Mouse (Mus musculus) limb, embryonic 13.5 days (tissue): ENCODE data around the gene Gm49366. TPM values are rescaled to one million over a fixed set of nuclear protein-coding genes. Genes with fewer than 3 reads are reported as not detected.
"Not testable (repeated sequence)": the region's sequence is repeated elsewhere in the genome, so short reads cannot be mapped to it uniquely, and the experiment has no call there.

ENCODE experiments used
- ATAC-seq: fragments of 200-750 bp; cut with Nextera tagmentation; 2 replicates; pipeline ENCODE4 v1.8.0; 2017; ENCODE audit warnings: low read depth, moderate number of reproducible peaks, moderate TSS enrichment; ENCODE audit not compliant: low FRiP score
- H3K27ac ChIP-seq: fragments of 300-500 bp; sonication (generic); 2 replicates; pipeline ENCODE4 v1.5.1; 2015; ENCODE audit warnings: inconsistent platforms, mild to moderate bottlenecking, moderate library complexity
- H3K27me3 ChIP-seq: fragments of 300-500 bp; sonication (generic); 2 replicates; pipeline ENCODE4 v1.6.1; 2015; ENCODE audit warnings: mild to moderate bottlenecking, inconsistent platforms
- H3K36me3 ChIP-seq: fragments of 300-500 bp; sonication (generic); 2 replicates; pipeline ENCODE4 v1.6.1; 2015; ENCODE audit warnings: inconsistent platforms, mild to moderate bottlenecking, moderate library complexity
- H3K4me1 ChIP-seq: fragments of 300-500 bp; sonication (generic); 2 replicates; pipeline ENCODE4 v1.6.1; 2015; ENCODE audit warnings: inconsistent platforms
- H3K4me2 ChIP-seq: fragments of 300-500 bp; sonication (generic); replicated peaks from 2 replicates; pipeline ENCODE4 v1.6.1; 2015; ENCODE audit warnings: inconsistent platforms, mild to moderate bottlenecking, moderate library complexity
- H3K4me3 ChIP-seq: fragments of 300-500 bp; sonication (generic); 2 replicates; pipeline ENCODE4 v1.5.1; 2015; ENCODE audit warnings: moderate library complexity, mild to moderate bottlenecking, inconsistent platforms
- H3K9ac ChIP-seq: fragments of 300-500 bp; sonication (generic); 2 replicates; pipeline ENCODE4 v1.6.1; 2015; ENCODE audit warnings: mild to moderate bottlenecking, inconsistent platforms
- H3K9me3 ChIP-seq: fragments of 300-500 bp; sonication (generic); 2 replicates; pipeline ENCODE4 v1.6.1; 2016; ENCODE audit warnings: inconsistent platforms
- WGBS: fragments of 180-500 bp; shearing (Covaris S2); methylation state at CpG from one replicate; pipeline ENCODE4 v1.1.7; 2015; 5-methylcytosine and 5-hydroxymethylcytosine counted together
- polyA plus RNA-seq: library from polyadenylated mRNA; unstranded; fragments of >200 nt; fragmentation: Nextera tagmentation; extraction: Ambion mirVana; gene quantifications from 2 replicates; pipeline ENCODE4 v1.2.1, GENCODE M21; 2015

The Gm49366 gene
- polyA plus RNA-seq, 1 experiment from 2014 or later, result not detected

GRCm38 (mm10) chr12:84011251-84012040, 27.3 kb upstream of the Gm49366 start:
- 61% methylated on average over 12 of the region's 12 CpGs for WGBS
- no peak overlapping the region for H3K27ac ChIP-seq

GRCm38 (mm10) chr12:84013130-84013529, 25.6 kb upstream of the Gm49366 start:
- Histone ChIP-seq H3K9ac (no peak overlapping the region), H3K4me1 (peaks cover 30% of the 10 kb centered on the region), H3K27ac (no peak overlapping the region), H3K4me3 (no peak overlapping the region), H3K9me3 (no peaks in the 10 kb centered on the region), H3K27me3 (no peaks in the 10 kb centered on the region), H3K36me3 (peaks cover 11% of the 10 kb centered on the region), H3K4me2 (no peak overlapping the region)
- ATAC-seq, result no peak
- WGBS, result 72% methylated on average over 6 of the region's 6 CpGs

More at GRCm38 (mm10) chr12:84011251-84012040, 27.3 kb upstream of the Gm49366 start:
- H3K9me3 ChIP-seq, result no peaks in the 10 kb centered on the region
- H3K4me3 ChIP-seq, result 0 out of 2 replicates have a peak overlapping the region, but pooled peaks have one; percentile 10
- H3K4me1 ChIP-seq, result peaks cover 30% of the 10 kb centered on the region
- peak; percentile 34; the same call in 1 of the 2 replicates for ATAC-seq
- peaks cover 8% of the 10 kb centered on the region; the same call in 1 of the 2 replicates for H3K36me3 ChIP-seq
- peak overlapping the region; percentile 36; the same call in 1 of the 2 replicates for H3K9ac ChIP-seq
- H3K27me3 ChIP-seq, result no peaks in the 10 kb centered on the region
- peak overlapping the region; percentile 63 for H3K4me2 ChIP-seq

- Histone ChIP-seq H3K4me1 (peaks cover 27% of the 10 kb centered on the region), H3K27me3 (no peaks in the 10 kb centered on the region), H3K27ac (no peak overlapping the region), H3K4me2 (no peak overlapping the region), H3K9me3 (no peaks in the 10 kb centered on the region), H3K4me3 (no peak overlapping the region), H3K36me3 (peaks cover 13% of the 10 kb centered on the region), H3K9ac (no peak overlapping the region)
- 92% methylated on average over 7 of the region's 7 CpGs for WGBS
- ATAC-seq, result no peak
Measured at GRCm38 (mm10) chr12:84013701-84014100, 25.0 kb upstream of the Gm49366 start.

GRCm38 (mm10) chr12:84020528-84020927, 18.2 kb upstream of the Gm49366 start:
- H3K27ac ChIP-seq, H3K27me3 ChIP-seq, H3K4me1 ChIP-seq, H3K4me3 ChIP-seq, H3K9me3 ChIP-seq, H3K9ac ChIP-seq, H3K4me2 ChIP-seq: not testable (repeated sequence)
- peaks cover 13% of the 10 kb centered on the region for H3K36me3 ChIP-seq
- 53% methylated on average over 7 of the region's 7 CpGs for WGBS
- peak; percentile 54 for ATAC-seq

GRCm38 (mm10) chr12:84022266-84022665, 16.5 kb upstream of the Gm49366 start:
- not testable (repeated sequence) for ATAC-seq
- 92% methylated on average over 4 of the region's 4 CpGs for WGBS

GRCm38 (mm10) chr12:84023052-84023745, 15.5 kb upstream of the Gm49366 start:
- no peak overlapping the region for H3K4me3 ChIP-seq
- H3K27ac ChIP-seq, result no peak overlapping the region
- H3K9me3 ChIP-seq, result no peaks in the 10 kb centered on the region
- H3K9ac ChIP-seq, result no peak overlapping the region
- H3K4me2 ChIP-seq, result no peak overlapping the region
- H3K36me3 ChIP-seq, result 0 out of 2 replicates have a peak, but pooled peaks cover 6% of the 10 kb centered on the region
- ATAC-seq, result no peak
- 71% methylated on average over 9 of the region's 9 CpGs for WGBS
- no peaks in the 10 kb centered on the region for H3K4me1 ChIP-seq
- H3K27me3 ChIP-seq, result no peaks in the 10 kb centered on the region

More at GRCm38 (mm10) chr12:84022266-84022665, 16.5 kb upstream of the Gm49366 start:
- not testable (repeated sequence) for H3K4me1 ChIP-seq, H3K27me3 ChIP-seq, H3K9me3 ChIP-seq, H3K27ac ChIP-seq, H3K4me2 ChIP-seq, H3K4me3 ChIP-seq, H3K36me3 ChIP-seq, H3K9ac ChIP-seq

- Histone ChIP-seq H3K9ac (no peak overlapping the region), H3K4me3 (no peak overlapping the region), H3K27me3 (no peaks in the 10 kb centered on the region), H3K36me3 (no peaks in the 10 kb centered on the region), H3K27ac (no peak overlapping the region), H3K9me3 (no peaks in the 10 kb centered on the region), H3K4me1 (no peaks in the 10 kb centered on the region), H3K4me2 (no peak overlapping the region)
- ATAC-seq, result no peak
- 81% methylated on average over 7 of the region's 7 CpGs for WGBS
Measured at GRCm38 (mm10) chr12:84025888-84026287, 12.8 kb upstream of the Gm49366 start.

- not testable (repeated sequence) for H3K4me2 ChIP-seq, H3K36me3 ChIP-seq, H3K9me3 ChIP-seq, H3K27ac ChIP-seq, ATAC-seq, H3K4me1 ChIP-seq, H3K27me3 ChIP-seq, H3K4me3 ChIP-seq, H3K9ac ChIP-seq
- 69% methylated on average over 3 of the region's 3 CpGs for WGBS
Measured at GRCm38 (mm10) chr12:84028328-84028727, 10.4 kb upstream of the Gm49366 start.

GRCm38 (mm10) chr12:84029043-84029442, 9.7 kb upstream of the Gm49366 start:
- not testable (repeated sequence) for H3K27me3 ChIP-seq, H3K27ac ChIP-seq, H3K4me3 ChIP-seq, H3K9ac ChIP-seq, H3K36me3 ChIP-seq, ATAC-seq, H3K4me2 ChIP-seq, H3K4me1 ChIP-seq, H3K9me3 ChIP-seq
- WGBS, result 93% methylated on average over 1 of the region's 1 CpGs

- H3K36me3 ChIP-seq, result no peaks in the 10 kb centered on the region
- H3K27me3 ChIP-seq, result no peaks in the 10 kb centered on the region
- no peaks in the 10 kb centered on the region for H3K9me3 ChIP-seq
- 73% methylated on average over 4 of the region's 4 CpGs for WGBS
- H3K9ac ChIP-seq, result no peak overlapping the region
- no peak overlapping the region for H3K4me3 ChIP-seq
- H3K4me1 ChIP-seq, result no peaks in the 10 kb centered on the region
- 0 out of 2 replicates have a peak, but pooled peaks have one; percentile 40 for ATAC-seq
- no peak overlapping the region for H3K4me2 ChIP-seq
- no peak overlapping the region for H3K27ac ChIP-seq
Measured at GRCm38 (mm10) chr12:84030659-84031332, 7.9 kb upstream of the Gm49366 start.

- H3K27ac ChIP-seq, result no peak overlapping the region
Measured at GRCm38 (mm10) chr12:84032854-84033253, 5.9 kb upstream of the Gm49366 start.

GRCm38 (mm10) chr12:84033302-84033701, 5.4 kb upstream of the Gm49366 start:
- H3K4me3 ChIP-seq, H3K27me3 ChIP-seq, H3K4me1 ChIP-seq, ATAC-seq, H3K27ac ChIP-seq, H3K4me2 ChIP-seq, H3K9me3 ChIP-seq, H3K9ac ChIP-seq, H3K36me3 ChIP-seq: not testable (repeated sequence)
- WGBS, result 68% methylated on average over 2 of the region's 2 CpGs

More at GRCm38 (mm10) chr12:84032854-84033253, 5.9 kb upstream of the Gm49366 start:
- H3K4me1 ChIP-seq, result no peaks in the 10 kb centered on the region
- no peaks in the 10 kb centered on the region for H3K9me3 ChIP-seq
- no peak overlapping the region for H3K4me3 ChIP-seq
- ATAC-seq, result no peak
- H3K36me3 ChIP-seq, result no peaks in the 10 kb centered on the region
- WGBS, result 91% methylated on average over 4 of the region's 4 CpGs
- no peak overlapping the region for H3K9ac ChIP-seq
- H3K27me3 ChIP-seq, result 0 out of 2 replicates have a peak, but pooled peaks cover 5% of the 10 kb centered on the region
- H3K4me2 ChIP-seq, result no peak overlapping the region
